Mouse (Mus musculus): ENCODE results near the gene Cbl.

Gene Cbl

GRCm38 (mm10) chr9:44134851-44135730 is 98.8 kb downstream of the Cbl start:
- no peaks in the 10 kb centered on the region for H3K36me3 ChIP-seq (ENCODE audit: control insufficient read depth, insufficient read depth, low read length, poor library complexity, severe bottlenecking)

GRCm38 (mm10) chr9:44134101-44134850 is 99.6 kb downstream of the Cbl start, which contains the start of gene Mcam:
Gene Mcam (plus strand): TSS chr9:44134469.
- H3K36me3 ChIP-seq (ENCODE audit: control insufficient read depth, insufficient read depth, low read length, poor library complexity, severe bottlenecking) = no peaks in the 10 kb centered on the region
- H3K27me3 ChIP-seq (ENCODE audit: control insufficient read depth, insufficient read depth, low read length, poor library complexity, severe bottlenecking) = peaks cover 3% of the 10 kb centered on the region; the same call in 1 of the 2 replicates
- peak; percentile 42 for DNase-seq (ENCODE audit: low read depth, low spot score)

More at GRCm38 (mm10) chr9:44134851-44135730, 98.8 kb downstream of the Cbl start:
- peaks cover 3% of the 10 kb centered on the region; the same call in 1 of the 2 replicates for H3K27me3 ChIP-seq (ENCODE audit: control insufficient read depth, insufficient read depth, low read length, poor library complexity, severe bottlenecking)
- peak; percentile 28 for DNase-seq (ENCODE audit: low read depth, low spot score)

GRCm38 (mm10) chr9:44133287-44133686 is 100.6 kb downstream of the Cbl start:
- Histone ChIP-seq H3K36me3 (ENCODE audit: control insufficient read depth, insufficient read depth, low read length, poor library complexity, severe bottlenecking) (no peaks in the 10 kb centered on the region), H3K27me3 (ENCODE audit: control insufficient read depth, insufficient read depth, low read length, poor library complexity, severe bottlenecking) (peaks cover 3% of the 10 kb centered on the region; the same call in 1 of the 2 replicates)
- no peak for DNase-seq (ENCODE audit: low read depth, low spot score)

- Histone ChIP-seq H3K27me3 (ENCODE audit: control insufficient read depth, insufficient read depth, low read length, poor library complexity, severe bottlenecking) (peaks cover 3% of the 10 kb centered on the region; the same call in 1 of the 2 replicates), H3K36me3 (ENCODE audit: control insufficient read depth, insufficient read depth, low read length, poor library complexity, severe bottlenecking) (no peaks in the 10 kb centered on the region)
- no peak for DNase-seq (ENCODE audit: low read depth, low spot score)
Observed at GRCm38 (mm10) chr9:44132200-44132599, 101.6 kb downstream of the Cbl start.

- Histone ChIP-seq H3K27me3 (ENCODE audit: control insufficient read depth, insufficient read depth, low read length, poor library complexity, severe bottlenecking) (peaks cover 3% of the 10 kb centered on the region; the same call in 1 of the 2 replicates), H3K36me3 (ENCODE audit: control insufficient read depth, insufficient read depth, low read length, poor library complexity, severe bottlenecking) (no peaks in the 10 kb centered on the region)
- DNase-seq (ENCODE audit: low read depth, low spot score) = no peak
Observed at GRCm38 (mm10) chr9:44131276-44131590, 102.6 kb downstream of the Cbl start.

- DNase-seq (ENCODE audit: low read depth, low spot score) = peak; percentile 48
- H3K36me3 ChIP-seq (ENCODE audit: control insufficient read depth, insufficient read depth, low read length, poor library complexity, severe bottlenecking) = no peaks in the 10 kb centered on the region
- H3K27me3 ChIP-seq (ENCODE audit: control insufficient read depth, insufficient read depth, low read length, poor library complexity, severe bottlenecking) = peaks cover 3% of the 10 kb centered on the region; the same call in 1 of the 2 replicates
Observed at GRCm38 (mm10) chr9:44130581-44131275, 103.1 kb downstream of the Cbl start.

GRCm38 (mm10) chr9:44130034-44130433 is 103.8 kb downstream of the Cbl start:
- H3K36me3 ChIP-seq (ENCODE audit: control insufficient read depth, insufficient read depth, low read length, poor library complexity, severe bottlenecking) = no peaks in the 10 kb centered on the region
- DNase-seq (ENCODE audit: low read depth, low spot score) = peak; percentile 69
- H3K27me3 ChIP-seq (ENCODE audit: control insufficient read depth, insufficient read depth, low read length, poor library complexity, severe bottlenecking) = peaks cover 3% of the 10 kb centered on the region; the same call in 1 of the 2 replicates

GRCm38 (mm10) chr9:44129633-44130032 is 104.2 kb downstream of the Cbl start:
- no peak for DNase-seq (ENCODE audit: low read depth, low spot score)
- peaks cover 3% of the 10 kb centered on the region; the same call in 1 of the 2 replicates for H3K27me3 ChIP-seq (ENCODE audit: control insufficient read depth, insufficient read depth, low read length, poor library complexity, severe bottlenecking)
- H3K36me3 ChIP-seq (ENCODE audit: control insufficient read depth, insufficient read depth, low read length, poor library complexity, severe bottlenecking) = no peaks in the 10 kb centered on the region

GRCm38 (mm10) chr9:44127351-44127801 is 106.5 kb downstream of the Cbl start:
- H3K36me3 ChIP-seq (ENCODE audit: control insufficient read depth, insufficient read depth, low read length, poor library complexity, severe bottlenecking) = no peaks in the 10 kb centered on the region
- no peak for DNase-seq (ENCODE audit: low read depth, low spot score)

GRCm38 (mm10) chr9:44126746-44127145 is 107.1 kb downstream of the Cbl start:
- Histone ChIP-seq H3K27me3 (ENCODE audit: control insufficient read depth, insufficient read depth, low read length, poor library complexity, severe bottlenecking) (no peaks in the 10 kb centered on the region), H3K36me3 (ENCODE audit: control insufficient read depth, insufficient read depth, low read length, poor library complexity, severe bottlenecking) (no peaks in the 10 kb centered on the region)
- DNase-seq (ENCODE audit: low read depth, low spot score) = no peak

More at GRCm38 (mm10) chr9:44127351-44127801, 106.5 kb downstream of the Cbl start:
- H3K27me3 ChIP-seq (ENCODE audit: control insufficient read depth, insufficient read depth, low read length, poor library complexity, severe bottlenecking) = no peaks in the 10 kb centered on the region

GRCm38 (mm10) chr9:44125546-44126428 is 108.1 kb downstream of the Cbl start:
- DNase-seq (ENCODE audit: low read depth, low spot score) = peak; percentile 90
- no peaks in the 10 kb centered on the region for H3K27me3 ChIP-seq (ENCODE audit: control insufficient read depth, insufficient read depth, low read length, poor library complexity, severe bottlenecking)
- H3K36me3 ChIP-seq (ENCODE audit: control insufficient read depth, insufficient read depth, low read length, poor library complexity, severe bottlenecking) = no peaks in the 10 kb centered on the region

GRCm38 (mm10) chr9:44125026-44125425 is 108.8 kb downstream of the Cbl start:
- no peaks in the 10 kb centered on the region for H3K36me3 ChIP-seq (ENCODE audit: control insufficient read depth, insufficient read depth, low read length, poor library complexity, severe bottlenecking)
- no peak for DNase-seq (ENCODE audit: low read depth, low spot score)
- no peaks in the 10 kb centered on the region for H3K27me3 ChIP-seq (ENCODE audit: control insufficient read depth, insufficient read depth, low read length, poor library complexity, severe bottlenecking)

GRCm38 (mm10) chr9:44124317-44124716 is 109.5 kb downstream of the Cbl start:
- H3K27me3 ChIP-seq (ENCODE audit: control insufficient read depth, insufficient read depth, low read length, poor library complexity, severe bottlenecking) = no peaks in the 10 kb centered on the region
- H3K36me3 ChIP-seq (ENCODE audit: control insufficient read depth, insufficient read depth, low read length, poor library complexity, severe bottlenecking) = no peaks in the 10 kb centered on the region
- peak; percentile 47 for DNase-seq (ENCODE audit: low read depth, low spot score)
